Mouse (Mus musculus) frontal cortex, adult 2 months (tissue): ENCODE measurements at regions not wholly inside any gene's neighbourhood (a gene's known extent, or its start where the extent isn't known, plus 50 kb on each side); places are given as distances from the start of the nearest gene placed in this dataset.

Experiments
- DNase-seq, 2 experiments: peaks; one replicate each; pipeline ENCODE4 v3.0.0; 2022; ENCODE audit warnings: low spot score in 1 of 2; ENCODE audit errors: extremely low spot score in 1 of 2

DNA sequence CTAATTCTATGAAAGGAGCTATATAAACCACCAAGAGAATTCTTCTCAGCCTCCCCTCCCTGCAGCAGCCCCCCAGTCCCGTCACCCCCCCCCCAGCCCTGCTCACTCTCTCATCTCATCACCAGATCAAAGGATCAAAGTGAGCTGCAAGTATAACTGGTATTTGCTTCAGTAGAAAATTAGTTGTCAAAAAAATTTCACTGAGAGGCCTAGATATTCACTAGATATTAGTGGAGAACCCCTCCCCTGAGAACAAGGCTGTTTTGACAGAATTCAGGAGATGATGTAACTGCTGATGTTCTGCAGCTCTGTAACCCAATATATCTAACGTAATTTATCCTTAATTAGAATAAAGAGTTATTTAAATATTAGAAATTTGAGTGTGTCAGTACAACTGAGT, 124.2 kb upstream of the Slitrk2 start:
- DNase-seq: no peak

GRCm38 (mm10) chrX:66526842-66527623, 122.1 kb upstream of the Slitrk2 start:
- peak; percentile 0 to 9 for DNase-seq

GRCm38 (mm10) chrX:66528931-66529330, 120.2 kb upstream of the Slitrk2 start:
- no peak for DNase-seq

DNA sequence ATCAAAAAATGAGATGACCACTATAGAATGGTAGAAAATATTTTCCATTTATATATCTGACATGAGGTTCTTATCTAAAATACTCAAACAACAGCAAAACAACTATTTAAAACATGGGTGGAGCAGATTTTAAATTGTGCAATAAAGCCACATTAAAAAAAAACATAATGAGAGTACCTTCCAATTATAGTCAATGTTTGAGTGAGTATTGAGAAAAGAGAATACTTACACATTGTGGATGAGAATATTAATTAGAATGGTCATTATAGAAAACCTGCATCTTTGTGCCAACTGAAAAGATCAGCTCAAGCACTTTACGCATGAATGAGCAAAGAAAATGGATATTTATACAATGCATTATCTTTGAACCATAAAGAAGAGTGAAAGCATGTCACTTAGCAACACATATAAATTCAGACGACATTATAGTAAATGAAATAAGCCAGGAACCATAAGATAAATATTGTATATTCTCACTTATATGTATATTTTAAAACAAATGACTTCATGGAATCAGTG, 105.1 kb upstream of the Slitrk2 start:
- DNase-seq: no peak

- peak in 1 of 2 experiments; percentile 0 for DNase-seq
Measured at GRCm38 (mm10) chrX:66554539-66554938, 94.6 kb upstream of the Slitrk2 start.
